ENCODE assay signal across 28 mouse cellular contexts in the genomic region with DNA sequence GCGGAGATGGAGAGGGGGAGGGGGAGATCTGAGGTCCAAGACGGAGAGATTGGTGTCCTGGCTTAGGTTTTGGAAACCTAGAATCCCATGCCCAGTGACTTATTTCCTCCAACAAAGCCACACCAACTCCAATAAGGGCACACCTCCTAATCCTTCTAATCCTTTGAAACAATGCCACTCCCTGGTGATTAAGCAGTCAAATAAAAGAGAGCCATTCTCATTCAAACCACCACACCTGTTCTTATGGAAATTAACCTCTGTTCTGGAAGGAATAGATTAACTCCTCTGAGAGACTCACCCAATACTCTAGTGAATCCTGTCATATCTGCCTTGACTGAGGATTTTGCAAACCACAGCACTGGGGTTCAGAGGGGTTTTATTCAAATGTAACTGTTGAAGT. TPM values are rescaled to one million over a fixed set of nuclear protein-coding genes. Genes with fewer than 3 reads are reported as not detected.
DNase-seq lines count a peak whose midpoint lies in the region; ATAC-seq and TF ChIP-seq lines count a peak whose summit lies in the region.
"Had no signal": no experiment of that assay in that cellular context is flagged by ENCODE, and none has a peak within 500 bp of the region (broad histone marks: within the 10 kb centered on the region; RNA-seq: fewer than 3 reads in every experiment).

No protein-coding gene starts in this region.

- DNase-seq in heart, embryonic 10.5 days (ENCODE audit: low spot score), result peak; percentile 20
- no peak for DNase-seq in heart, postnatal 14 days
- DNase-seq in midbrain, embryonic 11.5 days (ENCODE audit: low spot score, missing footprints), result peak; percentile 81
- DNase-seq in midbrain, postnatal 0 days (ENCODE audit: low spot score), result no peak
- peak; percentile 91 for DNase-seq in R1 (ENCODE audit: low read depth, low spot score)
- DNase-seq in yolk sac, embryonic 10.5 days (ENCODE audit: low spot score), result no peak
- no peak for DNase-seq in urinary bladder, postnatal 10 days (ENCODE audit: low spot score)
- DNase-seq: adrenal gland, adult 8-10 months; adrenal gland, postnatal 14 days; adrenal gland, postnatal 36 days; B cell, adult 2 months; cerebellum, adult 18-20 months; cerebellum, adult 8-10 months; cerebellum, adult 9-11 months; cerebellum, postnatal 14 days; cerebellum, postnatal 36 days; embryo, embryonic 11 days had no signal

- no peaks in the 10 kb centered on the region for H3K36me3 ChIP-seq in heart, embryonic 10.5 days
- no peaks in the 10 kb centered on the region for H3K36me3 ChIP-seq in midbrain, embryonic 11.5 days (ENCODE audit: control insufficient read depth, insufficient read depth, low read length)
- no peaks in the 10 kb centered on the region for H3K36me3 ChIP-seq in midbrain, postnatal 0 days (ENCODE audit: insufficient read depth, low read length)
- H3K36me3 ChIP-seq: embryonic facial prominence, embryonic 13.5 days; embryonic facial prominence, embryonic 15.5 days; forebrain, embryonic 12.5 days; G1E had no signal

- H3K4me2 ChIP-seq in midbrain, embryonic 11.5 days, result no peak overlapping the region
- H3K4me2 ChIP-seq in midbrain, postnatal 0 days (ENCODE audit: low read depth, low read length, poor library complexity, severe bottlenecking), result no peak overlapping the region
- H3K4me2 ChIP-seq: embryonic facial prominence, embryonic 13.5 days; embryonic facial prominence, embryonic 15.5 days; forebrain, embryonic 12.5 days had no signal

- no peak for TF ChIP-seq CTCF in midbrain, postnatal 0 days (IDR thresholded peaks at IDR 0.05)

- intact Hi-C loops in heart, postnatal 14 days (cut with DNase I), result no loop called here

- ATAC-seq in midbrain, embryonic 11.5 days (ENCODE audit: low FRiP score), result no peak
- no peak for ATAC-seq in midbrain, postnatal 0 days (ENCODE audit: low FRiP score)
- ATAC-seq: activated CD4-positive, CD25-positive, alpha-beta regulatory T cell, adult 4 months; CD4-positive, CD25-positive, alpha-beta regulatory T cell, adult 4 months; forebrain, embryonic 14.5 days; forebrain, embryonic 16.5 days had no signal

- peaks cover 25% of the 10 kb centered on the region for H3K27me3 ChIP-seq in heart, embryonic 10.5 days (ENCODE audit: insufficient read depth, poor library complexity, severe bottlenecking)
- peaks cover 9% of the 10 kb centered on the region for H3K27me3 ChIP-seq in midbrain, embryonic 11.5 days (ENCODE audit: control insufficient read depth, insufficient read depth, low read length)
- H3K27me3 ChIP-seq in midbrain, postnatal 0 days (ENCODE audit: insufficient read depth, low read length), result no peaks in the 10 kb centered on the region
- H3K27me3 ChIP-seq: embryonic facial prominence, embryonic 15.5 days had no signal

- H3K4me1 ChIP-seq in heart, embryonic 10.5 days, result peaks cover 28% of the 10 kb centered on the region
- peaks cover 16% of the 10 kb centered on the region for H3K4me1 ChIP-seq in midbrain, embryonic 11.5 days (ENCODE audit: control insufficient read depth, insufficient read depth, low read length)
- H3K4me1 ChIP-seq in midbrain, postnatal 0 days (ENCODE audit: insufficient read depth, low read length), result no peaks in the 10 kb centered on the region

- no peaks in the 10 kb centered on the region for H3K9me3 ChIP-seq in heart, embryonic 10.5 days
- no peaks in the 10 kb centered on the region; the same call in 1 of the 2 replicates for H3K9me3 ChIP-seq in midbrain, embryonic 11.5 days (ENCODE audit: control insufficient read depth, low read length)
- H3K9me3 ChIP-seq in midbrain, postnatal 0 days (ENCODE audit: low read length), result no peaks in the 10 kb centered on the region
- H3K9me3 ChIP-seq: embryonic facial prominence, embryonic 13.5 days; embryonic facial prominence, embryonic 15.5 days; forebrain, embryonic 12.5 days; G1E had no signal

- no peak overlapping the region for H3K4me3 ChIP-seq in heart, embryonic 10.5 days
- H3K4me3 ChIP-seq in midbrain, embryonic 11.5 days (ENCODE audit: low read depth, low read length), result no peak overlapping the region
- no peak overlapping the region for H3K4me3 ChIP-seq in midbrain, postnatal 0 days (ENCODE audit: low read depth, low read length)
- H3K4me3 ChIP-seq: embryonic facial prominence, embryonic 13.5 days; embryonic facial prominence, embryonic 15.5 days; erythroblast, embryonic 14.5 days; forebrain, embryonic 10.5 days; forebrain, embryonic 12.5 days had no signal

- no peak overlapping the region for H3K9ac ChIP-seq in midbrain, embryonic 11.5 days (ENCODE audit: low read length)
- no peak overlapping the region for H3K9ac ChIP-seq in midbrain, postnatal 0 days (replicated peaks; ENCODE audit: low read length, poor library complexity, severe bottlenecking)
- H3K9ac ChIP-seq: embryonic facial prominence, embryonic 13.5 days; embryonic facial prominence, embryonic 15.5 days; forebrain, embryonic 12.5 days had no signal

- no peak overlapping the region for H3K27ac ChIP-seq in heart, embryonic 10.5 days
- no peak overlapping the region for H3K27ac ChIP-seq in midbrain, embryonic 11.5 days (ENCODE audit: low read depth, low read length)
- H3K27ac ChIP-seq in midbrain, postnatal 0 days (ENCODE audit: low read depth, low read length), result no peak overlapping the region
- H3K27ac ChIP-seq: embryonic facial prominence, embryonic 13.5 days; embryonic facial prominence, embryonic 15.5 days; forebrain, embryonic 10.5 days; forebrain, embryonic 12.5 days had no signal

- 82% methylated on average over 2 of the region's 2 CpGs for WGBS in heart, embryonic 10.5 days
- 34% methylated on average over 2 of the region's 2 CpGs for WGBS in midbrain, embryonic 11.5 days
- 64% methylated on average over 2 of the region's 2 CpGs for WGBS in midbrain, postnatal 0 days

RNA-seq across cellular contexts. Expression of a gene that starts 21.0 kb away (rescaled TPM):
- polyA plus RNA-seq in heart, embryonic 10.5 days (2016; fragmentation: Nextera tagmentation; extraction: Ambion mirVana), result 6.9 and 27.2 TPM in 2 replicates
- 10 to 100 TPM in 1 of 2 experiments, 1 to 10 TPM in 1; 9.1 to 13.2 TPM for total RNA-seq in heart, postnatal 14 days (2021)
- polyA plus RNA-seq in midbrain, embryonic 11.5 days (2014; fragmentation: Nextera tagmentation; extraction: Ambion mirVana), result 88.4 and 96.4 TPM in 2 replicates
- total RNA-seq in midbrain, postnatal 0 days (2014; rRNA removed), result 30.8 and 70.0 TPM in 2 replicates
- polyA plus RNA-seq in midbrain, postnatal 0 days (2015; fragmentation: Nextera tagmentation; extraction: Ambion mirVana), result 32.8 and 34.1 TPM in 2 replicates
- total RNA-seq: common myeloid progenitor, adult 5-6 weeks had no signal
- polyA plus RNA-seq: erythroblast, embryonic 14.5 days; G1E had no signal

RNA-seq across cellular contexts. Expression of a gene that starts 54.5 kb away (rescaled TPM):
- polyA plus RNA-seq in heart, embryonic 10.5 days (2016; fragmentation: Nextera tagmentation; extraction: Ambion mirVana), result 1.8 and 1.9 TPM in 2 replicates
- 1 to 10 TPM; 2.0 to 2.2 TPM for total RNA-seq in heart, postnatal 14 days (2021)
- polyA plus RNA-seq in midbrain, embryonic 11.5 days (2014; fragmentation: Nextera tagmentation; extraction: Ambion mirVana), result 1.7 and 1.8 TPM in 2 replicates
- 1.2 and 1.7 TPM in 2 replicates for total RNA-seq in midbrain, postnatal 0 days (2014; rRNA removed)
- polyA plus RNA-seq in midbrain, postnatal 0 days (2015; fragmentation: Nextera tagmentation; extraction: Ambion mirVana), result 0.91 and 0.99 TPM in 2 replicates
- polyA plus RNA-seq: erythroblast, embryonic 14.5 days; G1E had no signal

Comparison
In these comparisons a context has a peak if more than half of its experiments do, and no peak if none do; other contexts are left out.
1. DNase-seq: peak in heart, embryonic 10.5 days (single experiment), midbrain, embryonic 11.5 days (single experiment) and R1 (single experiment); none in heart, postnatal 14 days (0 of 2), midbrain, postnatal 0 days (single experiment), yolk sac, embryonic 10.5 days (single experiment) and urinary bladder, postnatal 10 days (single experiment).